Mouse (Mus musculus) intestine, embryonic 16.5 days (tissue): ENCODE measurements around the gene Srsf1. TPM values are rescaled to one million over a fixed set of nuclear protein-coding genes. Genes with fewer than 3 reads are reported as not detected.

Source experiments
- ATAC-seq: fragments of 200-750 bp; cut with Nextera tagmentation; 2 replicates; pipeline ENCODE4 v1.8.0; 2017; ENCODE audit warnings: moderate TSS enrichment, moderate library complexity
- H3K27ac ChIP-seq: fragments of 300-500 bp; sonication (generic); 2 replicates; pipeline ENCODE4 v1.5.1; 2014; ENCODE audit warnings: mild to moderate bottlenecking, low read length
- H3K27me3 ChIP-seq: fragments of 300-500 bp; sonication (generic); replicated peaks from 2 replicates; pipeline ENCODE4 v1.6.1; 2014; ENCODE audit warnings: low read length, control low read depth, mixed read lengths; ENCODE audit not compliant: control insufficient read depth, insufficient read depth
- H3K36me3 ChIP-seq: fragments of 300-500 bp; sonication (generic); 2 replicates; pipeline ENCODE4 v1.6.1; 2014; ENCODE audit warnings: low read length, control low read depth; ENCODE audit not compliant: control insufficient read depth, insufficient read depth
- H3K4me1 ChIP-seq: fragments of 300-500 bp; sonication (generic); 2 replicates; pipeline ENCODE4 v1.6.1; 2014; ENCODE audit warnings: low read length, control low read depth, mixed read lengths; ENCODE audit not compliant: control insufficient read depth, insufficient read depth
- H3K4me2 ChIP-seq: fragments of 300-500 bp; sonication (generic); 2 replicates; pipeline ENCODE4 v1.6.1; 2014; ENCODE audit warnings: low read depth, low read length, control low read depth
- H3K4me3 ChIP-seq: fragments of 300-500 bp; sonication (generic); 2 replicates; pipeline ENCODE4 v1.5.1; 2014; ENCODE audit warnings: mild to moderate bottlenecking, low read length
- H3K9ac ChIP-seq: fragments of 300-500 bp; sonication (generic); 2 replicates; pipeline ENCODE4 v1.6.1; 2014; ENCODE audit warnings: low read depth, low read length
- H3K9me3 ChIP-seq: fragments of 300-500 bp; sonication (generic); 2 replicates; pipeline ENCODE4 v1.6.1; 2016; ENCODE audit warnings: low read length, control low read depth; ENCODE audit not compliant: control insufficient read depth
- WGBS: fragments of 180-500 bp; shearing (Covaris S2); extraction: QIAGEN DNeasy Blood & Tissue Kit; methylation state at CpG from one replicate; pipeline ENCODE4 v1.1.7; 2014; 5-methylcytosine and 5-hydroxymethylcytosine counted together
- polyA plus RNA-seq: library from polyadenylated mRNA; unstranded; fragments of >200 nt; fragmentation: Nextera tagmentation; extraction: Ambion mirVana; gene quantifications from 2 replicates; pipeline ENCODE4 v1.2.1, GENCODE M21; 2015

Srsf1 gene
- polyA plus RNA-seq, 1 experiment from 2014 or later, result 170 TPM

DNA sequence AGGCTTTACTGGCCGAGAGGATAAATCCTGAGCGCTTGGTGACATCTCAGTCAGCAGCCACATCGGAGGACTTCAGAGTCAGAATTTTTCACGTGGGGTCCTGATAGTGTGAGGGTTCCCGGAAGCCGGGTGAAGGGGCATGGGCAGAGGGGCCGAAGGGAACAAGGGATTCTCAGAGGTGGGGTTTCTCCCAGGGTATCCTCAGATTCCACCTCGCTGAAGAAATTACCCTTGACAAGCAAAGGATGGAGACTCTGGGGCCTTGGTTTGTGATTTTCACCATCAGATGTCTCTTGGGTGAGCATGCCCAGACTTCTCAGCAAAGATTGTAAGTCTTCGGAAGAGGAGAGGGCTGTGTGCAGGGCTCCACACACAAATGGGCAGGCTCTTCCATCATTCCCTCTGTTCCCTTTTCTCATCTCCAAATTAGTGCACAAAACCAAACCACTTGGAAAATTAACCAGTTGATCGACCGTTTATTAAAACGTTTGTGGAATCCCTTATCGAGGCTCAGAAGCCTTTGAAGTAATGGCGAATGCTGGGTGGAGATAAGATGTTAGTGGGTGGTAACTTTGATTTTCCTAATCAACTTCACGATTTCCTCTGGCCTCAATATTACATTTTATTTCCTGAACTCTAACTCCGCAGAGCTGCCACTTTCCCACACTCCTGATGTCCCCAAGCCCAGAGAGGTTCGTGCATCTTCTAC lies 51.0 kb downstream of the Srsf1 start, which contains the start of gene Cuedc1:
Gene Cuedc1, plus strand, starts transcription at position 38 of the 709 bp plus-strand sequence.
- Histone ChIP-seq H3K4me3 (peak within 1 kb of the TSS; percentile 78), H3K4me2 (peak within 1 kb of the TSS; percentile 95), H3K9me3 (no peaks in the 10 kb centered on the region), H3K36me3 (no peaks in the 10 kb centered on the region), H3K4me1 (peaks cover 15% of the 10 kb centered on the region; the same call in 1 of the 2 replicates), H3K27ac (peak within 1 kb of the TSS; percentile 91), H3K9ac (peak within 1 kb of the TSS; percentile 89), H3K27me3 (no peaks in the 10 kb centered on the region)
- 33% methylated on average over 17 of the region's 17 CpGs for WGBS
- no peak for ATAC-seq

DNA sequence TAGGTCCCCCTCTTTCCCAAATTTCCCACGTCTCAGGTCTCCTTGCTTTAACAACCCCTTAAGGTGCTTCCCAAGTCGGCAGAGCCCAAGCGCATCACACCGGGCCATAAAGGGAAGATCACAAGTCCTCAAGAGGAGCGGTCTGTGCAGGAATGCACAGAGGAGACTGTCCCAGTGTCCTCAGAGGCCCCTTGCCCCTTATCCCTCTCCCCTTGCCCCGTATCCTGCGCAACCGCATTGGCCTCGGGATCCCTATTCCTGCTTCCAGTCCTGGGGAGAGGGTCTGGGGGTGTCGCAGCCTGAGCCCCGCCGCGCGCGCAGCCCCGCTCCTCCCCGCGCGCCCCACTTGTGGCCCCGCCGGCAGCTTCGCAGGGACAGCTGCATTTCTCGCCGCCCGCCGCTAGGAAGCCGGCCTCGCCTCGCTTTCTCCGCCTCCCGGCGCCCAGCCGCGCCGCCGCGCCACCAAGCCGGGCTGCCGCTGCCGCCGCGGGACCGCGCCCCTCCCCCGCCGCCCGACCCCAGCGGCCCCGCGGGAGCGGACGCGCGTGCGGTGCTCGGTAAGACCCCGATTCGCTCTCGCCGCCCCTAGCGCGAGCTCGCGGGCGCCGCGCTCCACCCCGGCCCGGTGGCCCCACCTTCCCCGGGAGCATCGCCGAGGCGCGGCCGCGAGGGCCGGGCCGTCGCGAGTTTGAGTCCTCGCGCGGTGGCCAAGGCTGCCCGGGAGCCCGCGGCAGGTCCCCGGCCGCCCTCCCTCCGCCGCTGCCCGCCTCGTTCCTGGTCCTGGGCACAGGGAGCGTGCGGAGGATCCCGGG lies 51.8 kb downstream of the Srsf1 start:
- ATAC-seq, result peak; percentile 75
- WGBS, result under 1% methylated on average over 69 of the region's 95 CpGs
- H3K9me3 ChIP-seq, result no peaks in the 10 kb centered on the region
- no peaks in the 10 kb centered on the region for H3K36me3 ChIP-seq
- H3K4me3 ChIP-seq, result peak overlapping the region; percentile 78
- peak overlapping the region; percentile 95 for H3K4me2 ChIP-seq
- peak overlapping the region; percentile 91 for H3K27ac ChIP-seq
- H3K9ac ChIP-seq, result peak overlapping the region; percentile 89
- H3K27me3 ChIP-seq, result no peaks in the 10 kb centered on the region
- H3K4me1 ChIP-seq, result peaks cover 15% of the 10 kb centered on the region; the same call in 1 of the 2 replicates

DNA sequence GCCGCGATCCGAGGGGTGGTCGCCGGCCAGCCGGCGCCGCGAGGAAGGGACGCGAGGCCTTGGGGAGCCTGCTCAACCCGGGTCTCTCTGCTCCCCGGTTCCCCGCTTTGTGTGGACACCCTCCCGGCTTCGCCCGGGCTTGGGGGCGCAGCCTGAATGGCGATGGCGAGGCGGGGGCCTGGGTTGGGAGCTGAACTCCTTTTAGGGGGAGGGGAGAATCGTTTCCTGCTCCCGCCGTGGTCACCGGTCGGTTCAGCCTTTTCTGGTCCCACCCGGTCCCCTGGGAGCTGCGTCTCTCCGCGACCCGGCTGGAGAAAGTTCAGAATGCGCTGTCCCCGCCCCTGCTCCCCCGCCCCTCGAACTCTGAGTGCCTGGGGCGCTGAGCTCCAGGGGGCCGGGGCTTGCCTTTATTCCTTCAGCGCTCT lies 52.4 kb downstream of the Srsf1 start:
- WGBS, result 1% methylated on average over 36 of the region's 38 CpGs
- Histone ChIP-seq H3K27me3 (no peaks in the 10 kb centered on the region), H3K4me2 (peak overlapping the region; percentile 95)

DNA sequence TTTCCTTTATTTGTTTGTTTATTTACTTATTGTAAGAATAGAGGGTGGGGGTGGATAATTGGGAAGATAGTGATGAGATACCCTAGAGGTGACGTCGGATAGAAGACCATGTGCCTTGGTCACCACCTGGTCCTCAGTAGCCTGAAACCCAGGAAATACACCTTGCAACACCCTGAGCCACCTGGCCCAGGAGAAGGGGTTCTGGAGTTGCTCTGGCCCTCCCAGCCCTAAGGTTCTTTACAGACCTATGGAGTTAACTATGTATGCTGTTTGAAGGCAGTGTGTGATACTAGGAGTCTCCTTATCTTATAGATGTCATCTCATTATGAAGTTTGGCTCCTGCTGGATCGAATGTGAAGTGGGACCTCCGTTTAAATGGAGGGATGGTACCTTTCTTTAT lies 53.0 kb downstream of the Srsf1 start:
- WGBS, result 47% methylated on average over 4 of the region's 4 CpGs

More for the DNA sequence above, 52.4 kb downstream of the Srsf1 start:
- no peaks in the 10 kb centered on the region for H3K36me3 ChIP-seq
- ATAC-seq, result peak; percentile 59
- peak overlapping the region; percentile 89 for H3K9ac ChIP-seq
- H3K27ac ChIP-seq, result peak overlapping the region; percentile 91
- H3K9me3 ChIP-seq, result no peaks in the 10 kb centered on the region
- H3K4me3 ChIP-seq, result peak overlapping the region; percentile 78
- H3K4me1 ChIP-seq, result peaks cover 15% of the 10 kb centered on the region; the same call in 1 of the 2 replicates

More for the DNA sequence above, 53.0 kb downstream of the Srsf1 start:
- no peak for ATAC-seq
- no peak overlapping the region for H3K27ac ChIP-seq
- peak overlapping the region; percentile 95 for H3K4me2 ChIP-seq
- H3K9ac ChIP-seq, result no peak overlapping the region
- no peaks in the 10 kb centered on the region for H3K27me3 ChIP-seq
- H3K4me3 ChIP-seq, result peak overlapping the region; percentile 78
- peaks cover 15% of the 10 kb centered on the region; the same call in 1 of the 2 replicates for H3K4me1 ChIP-seq
- no peaks in the 10 kb centered on the region for H3K9me3 ChIP-seq
- no peaks in the 10 kb centered on the region for H3K36me3 ChIP-seq

Other genes starting within 250 kb of the Srsf1 start
- 0.04 TPM in 1 of 2 replicates, not detected in the other for gene Lpo, start 219.1 kb upstream of the Srsf1 start, polyA plus RNA-seq
- gene Mks1, start 194.2 kb upstream of the Srsf1 start, polyA plus RNA-seq, result 9.2 and 9.3 TPM in 2 replicates
- 0.06 and 0.11 TPM in 2 replicates for gene Epx, start 171.8 kb upstream of the Srsf1 start, polyA plus RNA-seq
- gene Olfr462, start 155.1 kb upstream of the Srsf1 start, polyA plus RNA-seq, result not detected in 2 replicates
- not detected in 2 replicates for gene Olfr463, start 150.0 kb upstream of the Srsf1 start, polyA plus RNA-seq
- gene Olfr464, start 126.4 kb upstream of the Srsf1 start, polyA plus RNA-seq, result not detected in 2 replicates
- gene Dynll2, start 59.8 kb upstream of the Srsf1 start, polyA plus RNA-seq, result 27.9 and 30.5 TPM in 2 replicates
- 23.3 and 24.1 TPM in 2 replicates for gene Vezf1, start 20.9 kb downstream of the Srsf1 start, polyA plus RNA-seq
- 8.0 and 8.5 TPM in 2 replicates for gene Cuedc1, start 50.7 kb downstream of the Srsf1 start, polyA plus RNA-seq
- gene Mrps23, start 157.0 kb downstream of the Srsf1 start, polyA plus RNA-seq, result 56.3 and 63.9 TPM in 2 replicates
- not detected in 2 replicates for gene Ccdc182, start 246.7 kb downstream of the Srsf1 start, polyA plus RNA-seq